Mouse (Mus musculus) cerebellum, postnatal 25 days (tissue): ENCODE data around the gene Isg20l2.
"Not testable (repeated sequence)": the region's sequence is repeated elsewhere in the genome, so short reads cannot be mapped to it uniquely, and the experiment has no call there.

ENCODE experiments used
- DNase-seq, 2 experiments: peaks; one replicate each; pipeline ENCODE4 v3.0.0; 2021; ENCODE audit warnings: mixed read lengths in 2 of 2

Gene Isg20l2

DNA sequence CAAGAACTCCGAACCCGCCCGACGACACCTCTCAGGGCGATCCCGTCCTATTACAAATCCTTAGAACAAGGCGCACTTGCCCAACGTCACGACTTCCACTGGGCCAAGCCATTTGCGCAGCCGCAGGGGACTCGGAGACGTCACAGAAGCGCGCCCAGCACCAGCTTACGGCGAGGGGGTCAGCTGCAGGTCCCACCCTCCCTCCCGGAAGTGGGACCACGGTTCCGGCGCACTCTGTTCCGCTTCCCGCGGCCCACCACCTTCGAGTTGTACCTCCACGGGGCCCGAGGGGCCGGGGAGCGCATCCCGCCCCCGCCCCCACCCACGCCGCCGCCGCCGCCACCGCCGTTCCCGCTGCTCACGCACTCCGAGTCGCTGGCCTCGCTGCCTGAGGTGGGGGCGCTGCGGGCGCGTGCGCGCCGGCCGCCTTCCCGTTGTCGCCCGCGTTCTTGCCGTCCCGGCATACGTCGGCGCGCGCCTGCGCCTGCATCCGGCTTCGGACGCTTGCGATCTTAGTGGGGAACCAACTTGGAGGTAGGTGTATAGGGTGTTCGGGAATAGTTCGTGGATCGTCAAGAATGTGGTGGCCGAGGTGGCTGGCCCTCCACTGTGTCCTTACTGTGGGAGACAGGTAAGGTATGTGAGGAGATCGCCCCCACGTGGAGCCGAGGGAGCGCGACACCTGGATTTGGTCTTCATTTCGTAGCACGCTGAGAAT is at the start of gene Isg20l2, which contains the start of gene Rrnad1:
Gene Isg20l2 (plus strand): TSS at position 237 of the 718 bp plus-strand sequence.
Gene Rrnad1 (minus strand): TSS at position 640 of the 718 bp plus-strand sequence.
- DNase-seq = peak; percentile 98 to 99

DNA sequence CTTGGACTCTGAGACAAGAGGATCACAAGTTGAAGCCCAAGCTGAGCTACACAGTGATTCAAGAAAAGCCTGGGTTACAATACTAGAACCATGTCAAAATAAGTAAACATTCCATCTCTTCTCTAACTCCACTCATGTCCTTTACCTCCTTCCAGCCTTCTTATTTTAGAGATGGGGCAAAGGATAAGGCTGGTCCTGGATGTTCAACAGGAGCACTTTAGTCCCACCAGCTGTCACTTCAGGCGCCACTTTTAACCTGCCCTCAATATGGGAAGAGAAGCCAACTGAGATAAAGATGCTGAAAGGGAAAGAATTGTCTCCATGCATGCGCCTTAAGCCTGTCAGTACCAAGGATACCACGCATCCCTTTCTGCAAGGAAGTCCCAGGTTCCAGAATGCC is 45.8 kb upstream of the Isg20l2 start:
- DNase-seq = no peak

DNA sequence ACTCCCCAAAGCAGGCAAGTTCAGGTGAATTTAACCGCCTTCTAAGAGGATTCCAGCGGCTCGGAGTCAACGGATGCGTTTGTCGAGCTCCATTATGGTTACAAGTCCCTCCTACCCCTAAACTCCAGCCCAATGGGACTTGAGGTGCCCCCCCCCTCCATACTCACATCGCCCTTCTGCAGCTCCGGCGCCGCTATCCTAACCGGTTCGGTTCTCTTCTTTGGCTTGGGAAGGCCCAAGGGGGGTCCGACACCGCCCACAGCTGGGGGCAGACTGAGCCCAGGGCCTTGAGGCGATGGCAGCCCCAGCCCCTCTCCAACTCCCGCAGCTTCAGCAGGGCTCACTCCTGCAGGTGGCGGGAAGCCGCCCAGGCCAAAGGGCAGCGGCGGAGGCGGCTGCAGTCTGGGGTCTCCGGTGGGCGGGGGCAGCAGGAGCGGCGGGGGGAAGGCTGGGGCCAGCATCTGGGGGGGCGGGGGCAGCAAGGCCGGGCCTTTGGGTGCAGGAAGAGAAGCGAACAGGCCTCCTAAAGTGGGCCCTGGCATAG is 45.3 kb upstream of the Isg20l2 start:
- no peak for DNase-seq

DNA sequence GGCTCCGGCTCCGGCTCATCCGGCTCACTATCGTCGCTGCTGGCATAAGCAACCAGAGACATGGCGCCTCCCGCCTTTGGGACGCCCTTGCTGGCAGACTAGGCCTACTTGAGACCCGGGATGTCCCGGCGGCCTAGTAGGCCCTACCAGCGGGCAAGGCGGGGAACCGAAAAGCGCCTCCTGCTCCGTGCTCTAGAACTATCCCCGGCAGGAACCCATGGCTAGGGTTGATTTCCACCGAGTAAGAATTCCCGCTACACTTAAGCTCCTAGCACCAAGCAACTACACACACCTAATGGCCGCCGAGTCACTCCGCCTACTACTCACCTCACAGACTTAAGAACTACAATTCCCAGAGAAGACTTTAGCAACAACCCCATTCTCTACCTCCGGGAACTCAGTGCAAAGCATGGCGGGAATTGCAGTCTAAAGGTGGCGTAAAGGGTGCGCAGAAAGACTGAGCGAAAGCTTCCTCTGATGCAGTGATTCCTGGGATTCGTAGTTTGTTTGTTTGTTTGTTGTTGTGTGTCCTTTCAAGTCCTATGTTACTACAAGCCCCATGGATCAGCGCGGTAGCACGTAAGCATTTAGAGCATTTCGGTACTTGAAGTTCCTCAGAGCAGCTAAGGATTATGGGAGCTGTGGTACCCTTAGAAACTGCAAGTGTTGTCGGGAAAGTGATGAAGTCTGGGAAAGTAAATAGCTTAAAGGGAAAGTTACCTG is 44.7 kb upstream of the Isg20l2 start, which contains the start of gene Prcc:
Gene Prcc (minus strand): TSS at position 328 of the 723 bp plus-strand sequence.
- DNase-seq = peak; percentile 88 to 90

DNA sequence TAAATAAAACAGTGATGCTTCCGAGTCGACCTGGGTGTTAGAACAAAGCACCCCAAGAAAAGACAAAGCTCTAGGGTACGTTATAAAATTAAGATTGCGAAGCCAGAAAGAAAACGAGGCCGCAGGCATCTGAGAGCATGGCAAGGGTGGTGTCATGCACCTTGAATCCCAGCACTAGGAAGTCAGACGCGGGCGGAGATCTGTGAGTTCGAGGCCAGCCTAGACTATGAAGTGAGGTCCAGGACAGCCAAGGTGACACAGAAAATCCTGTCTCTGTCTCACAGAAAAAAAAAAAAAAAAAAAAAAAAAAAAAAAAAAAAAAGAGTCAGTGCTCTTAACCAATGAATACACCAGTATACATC is 44.1 kb upstream of the Isg20l2 start:
- DNase-seq = peak; percentile 62 to 65

DNA sequence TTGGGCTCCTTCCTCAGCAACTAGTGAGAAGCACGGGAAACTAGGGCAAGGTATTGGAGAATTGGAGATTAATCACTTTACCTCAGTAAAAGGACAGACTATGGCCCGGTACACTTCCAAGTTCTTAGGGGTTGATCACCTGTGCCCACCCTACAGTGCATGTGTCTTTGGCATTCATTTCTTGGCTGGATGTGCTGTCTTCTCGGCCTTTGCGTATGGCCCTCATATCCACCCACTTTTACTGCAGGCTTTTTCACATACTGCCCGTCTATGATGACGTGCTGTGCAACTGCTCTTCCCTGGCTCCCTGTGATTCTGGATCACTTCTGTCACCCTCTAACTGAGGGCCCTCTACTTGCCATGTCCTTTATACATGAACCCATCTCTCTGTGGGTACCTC is 43.7 kb upstream of the Isg20l2 start:
- no peak for DNase-seq

DNA sequence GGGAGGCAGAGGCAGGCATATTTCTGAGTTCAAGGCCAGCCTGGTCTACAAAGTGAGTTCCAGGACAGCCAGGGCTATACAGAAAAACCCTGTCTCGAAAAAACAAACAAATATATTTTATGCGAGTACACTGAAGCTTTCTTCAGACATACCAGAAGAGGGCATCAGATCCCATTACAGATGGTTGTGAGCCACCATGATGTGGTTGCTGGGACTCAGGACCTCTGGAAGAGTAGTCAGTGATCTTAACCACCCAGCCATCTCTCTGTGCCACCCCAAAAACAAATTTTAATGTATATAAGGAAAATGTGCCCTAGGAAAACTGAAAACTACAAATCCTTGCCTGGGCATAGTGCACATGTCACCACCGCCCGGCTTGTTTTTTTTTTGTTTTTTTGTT is 42.7 kb upstream of the Isg20l2 start:
- not testable (repeated sequence) for DNase-seq

DNA sequence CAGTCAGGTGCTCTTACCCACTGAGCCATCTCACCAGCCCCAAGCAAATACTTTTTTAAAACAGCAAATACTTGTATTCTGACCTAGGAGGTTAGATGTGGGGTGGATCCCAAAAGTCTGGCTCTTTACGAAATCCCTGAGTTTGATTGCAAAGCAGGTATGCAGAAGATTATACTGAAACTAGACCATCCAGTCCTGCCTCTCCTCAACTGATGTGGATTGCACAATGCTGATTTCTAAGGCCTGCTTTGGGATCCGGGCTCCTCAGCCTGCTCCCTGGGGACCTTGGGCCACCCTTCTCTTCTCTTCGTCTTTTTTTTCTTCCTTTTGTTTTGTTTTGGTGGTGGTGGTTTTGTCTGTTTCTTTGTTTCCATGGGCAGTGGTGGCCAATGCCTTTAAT is 38.6 kb upstream of the Isg20l2 start:
- no peak for DNase-seq

DNA sequence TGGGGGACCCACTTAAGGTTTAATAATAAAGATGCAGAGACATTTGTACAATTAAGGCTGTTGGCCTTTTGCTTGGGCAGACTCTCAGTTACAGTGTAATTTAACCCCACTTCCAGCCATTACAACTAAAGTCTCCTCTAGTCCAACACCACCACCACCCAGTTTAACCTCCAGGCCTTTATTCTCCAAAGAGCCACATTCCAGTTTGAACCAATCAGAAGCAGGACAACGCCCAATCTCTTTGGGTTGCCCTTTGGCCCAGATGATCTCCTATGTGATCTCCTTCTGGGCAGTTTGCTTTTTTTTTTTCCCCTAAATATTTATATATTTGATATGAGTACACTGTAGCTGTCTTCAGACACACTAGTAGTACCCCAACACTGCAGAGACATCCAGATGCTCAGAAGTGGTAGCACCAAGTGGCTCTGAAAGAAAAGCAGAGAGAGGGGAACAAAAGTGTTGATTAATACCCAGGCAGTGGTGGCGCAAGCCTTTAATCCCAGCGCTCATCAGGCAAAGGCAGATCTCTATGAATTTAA is 36.7 kb upstream of the Isg20l2 start:
- no peak for DNase-seq

DNA sequence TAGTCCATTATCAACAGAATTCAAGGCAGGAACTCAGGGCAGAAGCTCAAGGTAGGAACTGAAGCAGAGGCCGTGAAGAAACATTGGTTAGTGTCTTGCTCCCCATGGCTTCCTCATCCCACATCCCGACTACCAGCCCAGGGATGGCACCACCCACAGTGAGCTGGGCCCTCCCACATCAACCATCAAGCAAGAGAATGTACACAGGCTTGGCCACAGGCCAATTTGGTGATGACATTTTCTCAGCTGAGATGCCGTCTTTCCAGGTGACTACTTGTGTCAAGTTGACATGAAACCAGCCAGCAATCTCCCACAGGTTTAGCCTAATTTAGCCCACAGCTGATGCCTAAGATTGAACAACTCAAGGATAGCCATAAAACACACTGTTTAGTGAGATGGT is 30.8 kb upstream of the Isg20l2 start:
- no peak for DNase-seq

DNA sequence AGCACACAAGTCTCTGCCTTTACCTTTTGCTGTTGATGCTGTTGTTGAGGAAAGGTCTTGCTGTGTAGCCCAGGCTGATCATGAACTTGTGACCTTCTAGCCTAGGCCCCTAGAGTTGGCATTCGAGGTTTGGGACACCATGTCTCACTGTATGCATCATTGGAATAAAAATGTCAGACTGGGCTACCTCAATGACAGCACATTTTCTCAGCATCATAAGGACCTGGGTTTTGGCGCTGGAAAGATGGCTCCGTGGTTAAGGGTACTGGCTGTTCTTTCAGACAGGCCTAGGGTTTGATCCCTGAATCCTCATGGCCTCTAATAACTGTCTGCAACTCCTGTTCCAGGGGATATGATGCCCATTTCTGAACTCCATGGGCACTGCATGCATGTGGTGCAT is 30.3 kb upstream of the Isg20l2 start:
- DNase-seq = no peak

DNA sequence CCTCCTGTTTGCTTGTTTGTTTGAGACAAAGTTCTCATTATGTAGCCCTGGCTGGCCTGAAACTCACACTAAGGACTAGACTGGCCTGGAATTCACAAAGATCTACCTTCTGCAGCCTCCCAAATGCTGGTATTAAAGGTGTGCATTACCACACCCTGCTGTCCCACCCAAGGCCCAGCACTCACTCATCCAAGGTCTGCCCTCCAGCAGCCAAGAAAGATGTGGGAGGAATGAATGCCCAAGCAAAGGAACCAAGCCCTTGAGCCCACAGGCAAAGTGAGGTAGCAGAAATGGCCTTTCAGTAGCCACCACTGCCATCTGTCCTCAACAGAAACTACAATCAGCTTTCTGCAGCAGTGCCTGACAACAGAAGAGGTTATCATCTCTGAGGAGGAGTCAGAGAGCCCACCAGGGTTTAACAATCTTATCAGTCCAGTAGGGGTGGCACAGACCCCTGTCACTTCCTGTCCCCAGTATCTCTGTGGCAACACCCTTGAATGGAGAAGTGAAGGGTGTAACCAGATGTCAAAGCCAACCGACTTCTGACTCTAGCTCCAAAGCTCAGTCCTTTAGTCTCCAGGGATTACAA is 29.0 kb upstream of the Isg20l2 start:
- no peak for DNase-seq

DNA sequence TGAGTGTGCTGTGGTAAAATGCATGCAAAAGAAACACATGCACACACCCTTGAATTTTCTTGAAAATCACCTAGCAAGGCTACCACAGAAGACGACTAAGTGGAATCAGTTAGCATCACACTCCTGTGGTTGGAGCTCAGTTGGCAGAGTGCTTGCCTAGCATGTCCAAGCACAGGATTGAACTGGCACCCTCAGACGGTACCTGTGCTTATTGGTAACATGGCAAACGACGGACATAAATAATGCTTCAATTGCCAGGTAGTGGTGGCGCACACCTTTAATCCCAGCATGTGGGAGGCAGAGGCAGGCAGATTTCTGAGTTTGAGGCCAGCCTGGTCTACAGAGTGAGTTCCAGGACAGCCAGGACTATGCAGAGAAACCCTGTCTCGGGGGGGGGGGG is 28.2 kb upstream of the Isg20l2 start:
- DNase-seq = not testable (repeated sequence)

DNA sequence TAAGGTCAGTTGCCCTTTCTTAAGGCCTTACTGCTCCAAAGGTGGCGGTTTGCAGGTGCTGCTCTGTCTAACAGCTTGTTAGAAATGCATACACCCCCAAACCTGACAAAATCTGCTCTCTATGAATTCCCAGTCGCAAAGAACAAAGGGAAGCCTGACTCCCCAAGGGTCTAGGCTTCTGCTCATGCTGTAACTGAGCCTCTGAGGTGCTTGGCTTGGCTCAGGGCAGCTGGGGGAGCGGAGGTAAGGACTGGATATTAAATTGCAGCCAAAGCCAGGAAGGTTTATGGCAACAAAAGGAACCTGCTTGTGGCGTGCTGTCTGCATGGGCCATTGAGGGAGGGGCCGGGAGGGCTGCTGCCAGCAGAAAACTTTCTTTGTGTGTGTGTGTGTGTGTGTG is 26.3 kb upstream of the Isg20l2 start:
- no peak for DNase-seq

DNA sequence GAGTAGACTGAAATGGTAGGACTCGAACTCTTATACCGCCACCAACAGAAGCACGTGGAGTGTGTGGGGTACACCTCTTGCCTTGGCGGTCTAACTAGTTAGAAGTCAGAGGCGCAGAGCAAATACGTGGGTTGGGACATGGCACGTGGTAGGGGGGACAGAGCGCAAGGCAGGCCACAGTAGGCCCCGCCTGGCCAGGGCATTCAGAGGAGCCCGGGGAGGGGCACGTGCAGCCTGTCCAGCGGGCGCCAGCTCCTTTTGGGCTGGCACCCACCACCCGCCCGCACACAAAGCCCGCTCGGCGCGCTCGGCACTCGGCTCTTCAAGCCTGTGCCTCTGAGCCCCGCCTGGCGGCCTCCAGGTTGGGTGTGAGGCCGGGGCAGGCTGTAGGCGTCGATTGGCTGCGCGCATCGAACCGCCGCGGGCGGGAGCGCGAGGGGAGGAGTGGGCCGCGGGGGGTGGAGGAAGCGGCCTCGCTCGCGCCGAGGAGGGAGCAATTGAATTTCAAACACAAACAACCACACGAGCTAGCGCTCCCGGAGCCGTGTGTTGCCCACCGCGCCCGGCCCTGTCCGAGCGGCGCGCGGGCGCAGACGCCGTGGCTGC is 24.1 kb upstream of the Isg20l2 start, which contains the start of gene Hdgf:
Gene Hdgf (plus strand): TSS at position 442 of the 606 bp plus-strand sequence.
- peak; percentile 95 to 96 for DNase-seq

DNA sequence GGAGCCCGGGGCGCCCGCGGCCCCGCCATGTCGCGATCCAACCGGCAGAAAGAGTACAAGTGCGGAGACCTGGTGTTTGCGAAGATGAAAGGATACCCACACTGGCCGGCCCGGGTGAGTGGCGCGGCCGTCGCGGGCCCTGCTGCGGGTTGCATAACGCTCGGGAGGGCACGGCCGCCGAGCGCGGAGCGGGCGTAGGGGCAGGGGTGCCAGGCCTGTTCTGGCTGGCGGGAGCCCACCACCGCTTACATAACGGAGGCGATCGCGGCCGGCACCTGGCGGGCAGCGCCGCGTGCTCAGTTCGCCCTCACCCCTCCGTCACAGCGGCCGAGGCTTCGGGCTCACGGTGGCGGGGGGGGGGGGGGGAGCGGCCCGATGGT is 23.5 kb upstream of the Isg20l2 start:
- peak in 1 of 2 experiments; percentile 82 for DNase-seq

DNA sequence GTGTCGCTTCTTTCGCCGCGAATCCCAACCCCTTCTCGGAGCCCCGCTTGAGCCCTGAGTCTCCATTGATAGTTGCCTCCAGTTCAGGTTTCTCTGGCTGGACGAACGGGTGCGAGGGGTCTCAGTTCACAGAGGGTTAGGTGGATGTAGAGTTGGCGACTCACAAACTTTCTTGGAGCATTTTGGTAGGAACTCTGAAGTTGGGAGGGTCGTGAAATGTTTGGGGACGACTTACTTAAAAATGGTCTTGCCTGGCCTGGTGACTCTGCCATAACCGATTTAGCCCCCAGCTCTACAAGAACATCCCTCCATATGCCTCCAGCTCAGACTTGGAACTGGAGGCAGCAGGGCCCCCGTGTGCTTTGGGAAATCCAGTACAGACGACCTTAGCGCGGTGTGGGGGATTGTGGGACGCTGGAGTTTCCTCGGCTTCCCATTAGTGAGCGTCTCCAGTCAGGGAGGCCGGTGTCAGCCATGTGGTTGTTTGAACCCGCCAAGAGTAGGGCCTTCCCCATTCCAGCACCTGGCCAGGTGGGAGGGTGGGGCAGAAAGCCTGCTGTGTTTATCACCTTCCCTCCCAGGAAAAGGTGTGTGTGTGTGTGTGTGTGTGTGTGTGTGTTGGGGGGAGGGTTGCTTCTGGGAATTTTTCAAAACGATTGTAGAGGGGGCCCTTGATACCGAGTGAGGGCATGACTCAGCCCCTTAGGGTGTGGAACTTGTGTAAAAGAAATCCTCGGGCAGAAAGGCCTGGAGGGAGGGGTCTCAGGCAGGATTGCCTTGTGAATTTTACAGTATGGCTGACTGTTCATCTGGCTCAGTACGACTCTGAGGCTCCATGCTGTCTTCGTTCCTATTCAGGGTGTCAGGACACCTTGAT is 22.9 kb upstream of the Isg20l2 start:
- peak; percentile 46 to 57 for DNase-seq

DNA sequence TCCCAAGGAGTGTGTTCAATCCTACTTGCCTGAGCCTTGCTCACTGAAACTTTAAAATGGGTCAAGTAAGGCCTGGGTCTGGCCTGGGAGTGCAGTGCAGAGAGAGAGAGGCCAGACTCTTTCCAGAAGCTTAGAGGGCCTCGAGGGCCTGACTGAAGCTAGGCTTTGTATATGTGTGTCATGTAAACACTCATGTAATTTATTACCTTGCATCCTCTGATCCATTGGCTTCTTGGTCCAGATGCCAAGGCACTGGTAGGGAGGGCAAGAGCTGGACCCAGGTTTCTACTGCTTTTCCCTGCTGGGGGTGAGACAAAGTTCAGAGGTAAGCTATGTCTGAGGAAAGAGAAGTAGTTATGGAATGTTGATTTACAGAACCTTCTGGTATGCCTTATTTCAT is 22.2 kb upstream of the Isg20l2 start:
- DNase-seq = no peak

DNA sequence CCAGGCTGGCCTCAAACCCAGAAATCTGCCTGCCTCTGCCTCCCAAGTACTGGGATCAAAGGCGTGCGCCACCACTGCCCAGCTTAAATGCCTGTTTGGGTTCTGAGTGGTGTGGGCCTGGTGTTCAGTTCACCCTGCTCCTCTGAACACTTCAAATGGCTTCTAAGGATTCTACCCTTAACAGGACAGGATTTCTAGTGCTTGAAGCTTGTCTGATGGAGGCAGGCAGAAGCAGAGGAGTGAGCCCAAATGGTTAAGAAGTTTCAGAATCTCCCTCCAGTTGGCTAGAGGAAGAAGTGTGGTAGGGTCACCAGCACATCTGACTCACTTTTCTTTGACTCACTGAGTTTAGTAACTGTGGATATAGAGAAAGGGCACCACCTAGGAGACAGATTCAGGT is 20.7 kb upstream of the Isg20l2 start:
- no peak for DNase-seq

DNA sequence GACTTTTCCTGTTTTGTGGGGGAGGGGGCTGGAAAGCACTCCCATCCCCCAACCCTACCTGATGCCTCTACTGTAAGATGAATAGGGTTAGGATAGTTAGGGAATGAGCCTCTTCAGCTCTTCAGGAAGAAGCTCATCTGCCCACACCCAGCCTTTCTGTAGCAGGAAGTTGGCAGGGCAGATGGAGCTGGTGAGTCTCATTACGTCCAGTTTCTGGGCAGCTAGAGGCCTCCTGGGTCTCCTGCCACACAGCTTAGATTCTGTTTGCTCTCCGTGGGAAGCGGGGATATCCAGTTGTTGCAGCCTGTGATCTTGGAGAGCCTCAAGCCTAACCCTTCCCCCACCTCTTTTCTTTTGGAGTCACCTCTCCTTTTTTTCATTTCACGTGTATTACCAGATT is 20.2 kb upstream of the Isg20l2 start:
- no peak for DNase-seq

DNA sequence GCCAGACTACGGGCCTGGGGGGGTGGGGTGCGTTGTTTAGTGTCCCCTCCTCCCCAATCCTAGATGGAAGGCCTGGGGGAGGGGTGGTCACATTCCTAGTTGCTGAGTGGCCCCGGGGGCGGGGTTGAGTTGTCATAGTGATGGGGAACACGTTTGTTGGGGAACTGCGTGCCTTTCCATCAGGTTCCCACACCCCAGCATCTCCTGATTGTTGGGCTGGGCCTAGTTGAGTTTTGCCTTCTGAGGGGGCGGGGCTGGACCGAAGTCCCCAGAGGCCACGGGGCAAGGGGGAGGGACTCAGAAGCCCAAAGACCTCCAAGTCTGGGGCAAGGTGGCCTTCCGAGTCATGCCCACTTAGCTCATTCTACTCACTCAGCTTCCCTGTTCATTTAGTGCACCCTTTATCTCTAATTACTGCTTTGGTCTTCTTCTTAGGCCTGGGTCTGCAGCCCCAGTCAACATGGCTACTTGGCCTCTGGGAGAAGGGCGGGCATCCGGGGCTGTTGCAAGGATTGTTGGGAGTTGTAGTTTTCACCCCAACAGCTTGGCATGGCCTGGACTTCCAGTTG is 19.5 kb upstream of the Isg20l2 start:
- peak; percentile 65 to 72 for DNase-seq
